Mouse (Mus musculus) WW6 (cell line): Measurements from ENCODE around the gene Ccl7.

Experiments used
- DNase-seq: peaks from one replicate; pipeline ENCODE4 v3.0.0-alpha.2; 2013; ENCODE audit warnings: low read depth, low spot score

Ccl7 gene

DNA sequence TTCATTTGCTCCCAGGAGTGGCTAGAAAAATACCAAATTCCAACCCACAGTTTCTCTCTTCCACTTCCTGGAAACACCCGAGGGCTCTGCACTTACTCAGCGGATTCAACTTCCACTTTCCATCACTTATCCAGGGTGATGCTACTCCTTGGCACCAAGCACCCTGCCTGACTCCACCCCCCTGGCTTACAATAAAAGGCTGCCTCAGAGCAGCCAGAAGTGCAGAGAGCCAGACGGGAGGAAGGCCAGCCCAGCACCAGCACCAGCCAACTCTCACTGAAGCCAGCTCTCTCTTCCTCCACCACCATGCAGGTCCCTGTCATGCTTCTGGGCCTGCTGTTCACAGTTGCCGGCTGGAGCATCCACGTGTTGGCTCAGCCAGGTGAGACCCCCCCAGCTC, 10.2 kb upstream of the Ccl7 start, which contains the start of gene Ccl2:
Gene Ccl2 (plus strand): TSS at position 216 of the 400 bp plus-strand sequence.
- DNase-seq = no peak

DNA sequence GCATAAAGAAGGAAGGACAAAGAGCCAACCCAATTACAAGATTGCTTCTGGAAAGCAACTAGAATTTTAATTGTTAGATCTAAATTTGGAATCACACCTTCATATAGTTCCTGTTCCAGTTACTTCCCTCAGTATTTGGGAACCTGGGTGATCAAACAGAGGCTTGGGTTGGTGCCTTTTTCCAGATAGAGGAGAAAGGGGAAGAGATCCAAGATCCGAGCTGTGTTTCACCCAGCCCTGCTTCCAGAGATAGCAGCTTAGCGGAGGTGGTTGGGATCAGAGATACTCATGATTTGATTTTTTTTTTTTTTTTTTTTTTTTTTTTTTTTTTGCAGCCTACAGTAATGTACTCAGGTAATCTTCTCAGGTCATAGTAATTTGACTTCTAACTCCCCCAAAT, 9.7 kb upstream of the Ccl7 start:
- DNase-seq = no peak

DNA sequence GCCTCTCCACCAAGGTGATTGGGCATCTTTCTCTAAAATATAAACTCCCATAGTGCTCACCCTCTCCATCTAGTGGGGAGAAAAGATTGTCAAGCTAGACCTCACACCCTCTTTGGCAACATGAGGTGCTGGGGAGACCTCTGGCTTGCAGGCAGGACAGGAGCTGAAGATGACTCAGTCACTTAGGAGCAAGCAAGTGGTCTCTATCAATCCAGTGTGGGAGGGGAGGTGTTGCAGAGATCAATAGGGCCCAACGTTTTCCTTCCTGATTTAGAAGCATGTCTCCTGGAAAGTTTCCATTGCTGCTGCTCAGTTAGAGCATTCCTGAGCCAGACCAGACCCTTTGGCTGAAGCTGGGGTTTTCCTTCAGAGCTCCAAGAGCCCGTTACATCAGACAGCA, 7.0 kb upstream of the Ccl7 start, which contains the start of gene Gm17268:
Gene Gm17268 (minus strand): TSS at position 28 of the 400 bp plus-strand sequence.
- DNase-seq = no peak

DNA sequence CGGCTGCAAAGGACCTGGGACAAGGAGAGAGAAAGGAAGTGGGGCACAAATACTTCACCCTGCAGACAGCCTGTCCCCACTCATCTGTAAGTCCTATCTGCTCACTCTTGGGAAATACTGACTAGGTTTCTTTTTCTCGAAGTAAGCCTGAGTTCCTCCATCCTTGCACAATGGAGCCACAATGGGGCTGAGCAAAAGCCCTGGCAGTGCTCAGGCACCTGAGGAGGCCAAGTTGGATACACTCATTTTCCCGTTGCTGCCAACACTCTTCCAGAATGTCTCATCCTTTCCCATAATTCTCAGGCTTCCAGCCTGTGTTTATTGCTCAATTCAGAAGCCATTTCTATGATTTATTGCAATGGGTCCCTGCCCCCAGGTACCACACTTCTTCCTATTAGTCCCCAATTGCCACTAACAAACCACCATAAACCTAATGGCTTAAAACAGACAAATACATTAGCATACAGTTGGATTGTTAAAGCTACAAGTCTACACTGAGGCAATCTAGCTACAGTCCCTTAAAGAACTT, 6.3 kb upstream of the Ccl7 start:
- no peak for DNase-seq

DNA sequence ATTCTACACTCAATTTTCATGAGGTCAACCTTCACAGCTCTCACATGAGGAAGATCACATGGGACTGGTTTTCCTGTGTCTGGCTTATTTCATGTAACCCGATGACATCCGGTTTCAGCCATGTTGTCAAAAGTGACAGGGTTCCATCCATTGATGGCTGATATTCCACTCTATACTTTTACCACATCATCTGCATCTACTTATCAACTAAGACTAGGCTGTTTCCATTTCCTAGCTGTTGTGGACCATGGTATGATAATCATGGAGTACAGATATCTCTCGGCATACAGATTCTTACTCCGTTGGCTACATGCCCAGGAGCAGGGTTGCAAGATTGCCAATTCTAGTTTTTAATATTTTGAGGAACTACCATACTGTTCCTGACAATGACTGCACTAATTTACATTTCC, 3.8 kb upstream of the Ccl7 start:
- DNase-seq = no peak

DNA sequence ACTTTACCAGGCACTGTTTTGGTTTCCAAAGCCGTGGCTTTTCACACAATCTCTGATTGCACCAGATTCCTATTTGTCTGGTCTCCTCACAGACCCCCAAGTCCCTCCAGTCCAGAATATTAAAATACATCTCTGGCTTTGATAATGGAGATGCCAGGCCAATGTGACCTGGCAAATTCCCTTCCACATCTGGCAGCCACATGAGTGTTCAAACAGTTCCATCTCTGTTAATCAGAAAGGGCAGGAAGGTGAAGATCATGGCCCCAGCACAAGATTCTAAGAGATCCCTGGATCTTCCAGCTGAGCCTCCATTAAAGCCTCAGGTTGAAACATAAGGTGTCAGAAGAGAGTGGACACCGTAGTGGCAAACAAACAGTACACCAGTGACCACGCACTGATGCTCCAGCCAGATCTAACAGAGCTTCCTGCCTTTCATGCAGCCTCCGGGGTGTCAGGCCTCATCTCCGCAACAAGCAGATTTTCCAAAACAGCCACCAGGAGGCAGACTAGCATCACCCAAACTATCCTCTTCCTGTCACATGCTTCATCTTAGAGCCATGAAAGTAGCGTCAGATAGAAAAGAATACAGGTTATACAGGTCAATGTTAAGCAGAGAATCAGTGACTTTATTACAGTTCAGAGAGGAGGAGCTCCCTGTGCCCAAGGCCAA, 2.4 kb downstream of the Ccl7 start:
- DNase-seq = peak; percentile 38

DNA sequence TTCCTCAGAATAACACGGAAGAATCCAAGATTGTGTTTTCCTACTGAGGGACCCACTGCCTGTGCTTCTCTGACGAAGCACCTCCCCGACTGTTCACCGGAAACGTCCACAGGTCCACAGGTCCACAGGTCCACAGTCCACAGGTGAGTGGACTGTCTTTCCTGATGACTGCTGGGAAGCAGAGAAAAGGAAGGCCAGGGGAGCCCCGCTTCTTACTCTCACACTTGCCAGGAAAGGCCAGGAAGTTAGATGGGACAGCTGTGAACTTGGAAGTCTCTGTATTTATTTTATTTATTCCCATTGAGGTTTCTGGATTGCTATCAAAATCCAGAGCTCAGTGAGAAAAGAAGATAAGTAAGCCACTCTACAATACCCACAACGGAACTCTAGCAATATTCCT, 8.3 kb downstream of the Ccl7 start:
- DNase-seq = no peak

DNA sequence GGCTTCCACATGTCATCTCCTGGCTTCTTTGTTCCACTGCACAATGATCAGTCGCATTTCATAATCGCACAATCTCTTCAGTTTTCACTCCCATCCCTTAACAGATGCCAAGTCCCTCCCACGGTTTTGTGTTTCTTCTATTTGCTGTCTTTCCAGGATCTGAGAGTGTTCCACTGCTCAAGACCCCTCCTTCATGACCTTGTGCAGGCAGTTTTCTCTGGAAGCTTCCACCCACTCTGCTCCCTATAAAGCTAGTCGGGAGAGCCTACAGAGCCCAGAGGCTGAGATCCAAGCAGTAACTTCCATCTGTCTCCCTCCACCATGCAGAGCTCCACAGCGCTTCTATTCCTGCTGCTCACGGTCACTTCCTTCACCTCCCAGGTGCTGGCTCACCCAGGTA, 12.1 kb downstream of the Ccl7 start, which contains the start of gene Ccl11:
Gene Ccl11 (plus strand): TSS at position 178 of the 400 bp plus-strand sequence.
- no peak for DNase-seq

DNA sequence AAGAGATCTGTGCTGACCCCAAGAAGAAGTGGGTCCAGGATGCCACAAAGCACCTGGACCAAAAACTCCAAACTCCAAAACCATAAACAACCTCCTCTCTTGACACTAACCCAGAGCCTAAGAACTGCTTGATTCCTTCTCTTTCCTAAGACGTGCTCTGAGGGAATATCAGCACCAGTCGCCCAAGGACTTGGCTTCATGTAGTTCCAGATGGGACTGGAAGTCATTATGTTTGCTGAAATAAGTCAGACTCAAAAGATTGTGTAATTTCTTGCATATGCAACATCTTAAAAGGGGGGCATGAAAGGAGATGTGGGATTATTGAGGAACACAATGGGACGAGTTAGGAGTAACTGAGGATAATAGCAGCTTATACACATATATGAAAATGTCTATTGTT, 16.7 kb downstream of the Ccl7 start:
- no peak for DNase-seq

DNA sequence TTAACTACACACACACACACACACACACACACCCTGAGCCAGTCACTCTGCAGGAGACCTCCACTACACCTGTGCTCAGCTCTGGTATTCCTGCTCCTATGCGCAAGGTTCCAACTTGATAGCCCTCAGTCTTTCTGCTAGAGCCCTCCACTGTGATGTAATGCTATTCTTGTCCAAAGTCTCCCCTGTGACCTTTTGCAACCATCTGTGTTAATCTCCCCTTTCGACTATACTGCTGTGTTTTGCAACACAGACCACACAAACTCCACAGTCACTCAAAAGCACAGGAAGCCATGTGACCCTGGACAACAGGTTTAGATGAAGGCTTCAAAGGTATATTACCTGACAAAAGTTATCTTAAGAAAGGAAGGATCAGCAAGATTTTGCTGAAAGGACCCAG, 17.9 kb downstream of the Ccl7 start:
- DNase-seq = no peak

DNA sequence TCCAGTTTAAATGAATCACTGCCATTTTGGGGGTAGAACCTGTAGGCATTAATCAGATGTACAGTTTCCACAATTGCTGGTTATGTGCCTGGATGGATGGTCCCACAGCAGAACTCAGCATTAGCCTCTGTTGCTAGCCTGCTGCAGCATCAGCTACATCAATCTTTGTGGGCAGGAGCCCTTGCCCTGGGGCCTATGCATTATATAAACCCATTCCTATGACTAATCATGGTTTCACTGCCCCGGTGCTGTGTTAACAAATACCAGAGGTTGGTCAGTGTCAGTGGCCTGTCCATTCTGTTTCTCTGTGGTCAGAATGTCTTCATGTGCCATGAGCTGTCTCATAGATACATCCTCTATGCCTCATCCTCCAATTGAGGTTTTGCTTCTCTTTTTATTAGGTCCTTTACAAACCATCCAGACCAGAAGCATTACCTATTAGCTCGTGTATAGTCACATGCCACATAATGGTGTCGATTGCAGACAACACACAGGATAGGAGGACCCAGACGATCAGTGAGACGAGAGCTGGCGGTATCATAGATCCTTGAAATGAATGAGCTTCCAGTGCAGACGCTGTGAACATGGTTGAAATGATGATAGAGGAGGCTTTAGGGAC, 21.6 kb downstream of the Ccl7 start:
- DNase-seq = no peak

DNA sequence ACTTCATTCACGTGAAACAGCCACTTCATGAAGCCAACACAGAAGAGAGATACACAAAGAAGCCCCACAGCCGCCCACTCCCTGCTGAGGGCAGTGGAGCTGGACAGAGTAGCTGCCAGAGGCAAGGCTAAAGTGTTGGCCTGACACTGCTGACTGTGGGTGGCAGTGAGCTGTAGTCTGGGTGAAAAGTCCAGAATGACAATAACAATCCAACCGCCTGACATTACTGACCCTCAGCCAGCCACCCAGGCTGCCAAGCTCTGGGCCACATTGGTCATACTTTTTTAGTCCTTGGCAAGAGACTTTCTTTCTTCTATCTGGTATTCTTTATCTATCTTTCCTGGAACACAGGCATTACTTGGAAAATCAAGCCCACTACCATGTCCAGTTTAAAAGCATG, 25.6 kb downstream of the Ccl7 start:
- no peak for DNase-seq

DNA sequence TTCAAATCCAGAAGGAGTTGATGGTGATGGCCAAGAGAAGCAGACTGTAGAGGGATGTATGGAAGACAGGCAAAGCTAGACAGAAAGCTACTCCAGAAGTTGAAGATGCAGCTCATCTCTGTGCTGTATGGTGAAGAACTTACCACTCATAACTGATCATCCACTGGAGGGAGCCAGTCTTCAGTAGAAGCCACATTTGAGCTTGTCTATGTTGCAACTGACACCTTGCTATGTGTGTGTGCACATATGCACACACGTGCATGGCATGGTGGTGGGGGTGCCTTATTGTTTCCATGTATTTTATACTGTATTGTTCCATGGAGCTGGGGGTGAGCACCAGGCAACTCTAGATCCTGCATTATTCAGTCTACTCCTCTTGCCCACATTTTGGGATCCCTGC, 26.9 kb downstream of the Ccl7 start:
- no peak for DNase-seq

DNA sequence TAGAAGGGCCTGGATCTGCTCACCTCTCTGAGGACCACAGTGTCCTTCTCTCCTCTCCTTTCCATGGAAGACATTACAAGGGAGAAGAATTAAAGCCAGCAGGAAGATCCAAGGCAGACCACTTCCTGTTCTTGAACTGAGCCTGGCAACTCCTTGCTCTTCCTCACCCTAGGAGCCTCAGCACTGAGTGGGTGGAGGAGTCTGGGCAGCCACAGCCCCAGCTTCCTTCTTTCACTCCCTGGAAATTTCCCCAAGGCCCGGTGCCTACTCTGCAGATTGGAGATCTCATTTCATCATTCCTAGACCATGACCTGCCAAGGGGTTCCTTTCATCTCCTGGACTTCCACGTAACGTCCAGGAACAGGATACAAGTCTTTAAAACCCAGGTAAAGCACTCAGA, 27.5 kb downstream of the Ccl7 start:
- no peak for DNase-seq

DNA sequence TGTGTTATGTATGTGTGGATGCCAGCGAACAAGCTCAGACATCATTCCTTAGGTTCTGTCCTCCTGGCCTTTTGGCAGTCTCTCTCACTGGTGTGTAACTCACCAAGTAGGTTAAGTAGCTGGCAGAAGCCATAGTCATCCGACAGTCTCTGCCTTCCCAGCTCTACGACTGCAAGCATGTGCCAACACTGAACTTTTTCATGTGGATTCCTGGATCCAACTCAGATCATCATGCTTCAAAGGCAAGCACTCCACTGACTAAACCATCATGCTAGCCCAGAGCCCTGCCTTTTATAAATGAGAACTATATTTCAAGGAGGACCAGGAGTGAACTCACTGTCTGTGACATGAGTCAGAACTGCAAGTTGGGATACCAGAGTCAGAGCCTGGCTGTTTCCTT, 28.2 kb downstream of the Ccl7 start:
- no peak for DNase-seq

DNA sequence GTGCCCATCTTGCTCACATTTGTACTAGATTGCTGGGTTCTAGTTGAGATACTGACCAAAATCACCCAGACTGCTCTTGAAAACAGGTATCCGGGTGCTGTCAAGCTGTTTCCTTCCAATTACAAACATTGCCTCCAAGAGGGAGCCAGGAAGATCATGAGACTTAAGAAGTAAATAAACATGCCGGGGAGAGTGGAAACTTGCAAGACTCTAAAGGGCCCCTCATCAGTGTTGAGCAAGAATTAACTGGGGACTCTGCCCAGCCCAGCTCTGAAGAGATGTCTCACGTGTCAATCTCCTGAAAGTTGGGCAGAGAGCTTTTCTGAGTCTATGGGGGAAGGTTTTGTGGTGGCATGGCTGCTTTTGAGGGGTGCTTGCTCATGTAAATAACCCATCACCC, 31.5 kb downstream of the Ccl7 start:
- no peak for DNase-seq

DNA sequence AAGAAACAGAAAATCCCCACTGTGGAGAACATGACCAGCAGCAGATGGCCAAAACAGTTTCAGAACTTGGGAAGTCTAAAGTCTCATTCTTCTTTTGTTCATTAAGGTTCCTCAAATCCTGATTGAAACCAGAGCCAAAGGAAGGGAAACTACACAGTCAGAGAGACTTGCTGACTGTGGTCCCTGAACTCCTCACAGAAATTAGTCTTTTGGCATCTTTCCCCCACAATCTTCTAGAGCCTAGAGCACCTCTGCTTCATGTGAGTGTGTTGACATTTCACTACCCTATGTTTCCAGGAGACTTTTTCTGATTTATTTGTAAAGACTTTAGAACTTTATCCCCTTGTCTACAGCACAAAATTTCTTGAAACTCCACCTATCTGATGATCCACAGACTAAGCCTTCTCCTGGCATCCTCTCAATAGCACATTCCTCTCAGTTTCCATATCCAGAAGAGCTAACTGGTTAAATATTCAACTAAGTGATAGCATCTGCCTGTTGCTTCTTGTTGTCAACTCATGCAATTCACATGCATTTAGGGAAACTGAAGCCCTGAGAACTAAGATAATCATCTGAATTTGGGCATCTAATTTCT, 32.7 kb downstream of the Ccl7 start:
- no peak for DNase-seq

DNA sequence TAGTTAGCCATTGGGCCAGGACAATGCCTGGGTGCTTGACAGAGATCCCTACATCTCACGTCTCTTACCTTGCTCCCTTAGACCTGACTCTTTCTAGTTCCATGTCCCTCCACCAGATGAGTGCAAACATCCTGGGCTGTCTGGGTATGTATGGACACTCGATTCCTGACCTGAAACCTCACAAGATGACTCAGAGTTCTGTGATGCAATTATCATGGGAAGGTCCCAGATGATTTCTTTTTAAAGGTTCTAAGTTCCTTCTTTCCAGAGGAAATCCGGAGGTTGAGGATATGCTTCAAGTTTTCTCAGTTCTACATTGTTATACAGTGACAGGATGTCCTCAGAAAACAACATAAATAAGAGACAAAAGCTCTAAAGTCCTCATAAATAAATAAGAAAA, 35.4 kb downstream of the Ccl7 start:
- no peak for DNase-seq

DNA sequence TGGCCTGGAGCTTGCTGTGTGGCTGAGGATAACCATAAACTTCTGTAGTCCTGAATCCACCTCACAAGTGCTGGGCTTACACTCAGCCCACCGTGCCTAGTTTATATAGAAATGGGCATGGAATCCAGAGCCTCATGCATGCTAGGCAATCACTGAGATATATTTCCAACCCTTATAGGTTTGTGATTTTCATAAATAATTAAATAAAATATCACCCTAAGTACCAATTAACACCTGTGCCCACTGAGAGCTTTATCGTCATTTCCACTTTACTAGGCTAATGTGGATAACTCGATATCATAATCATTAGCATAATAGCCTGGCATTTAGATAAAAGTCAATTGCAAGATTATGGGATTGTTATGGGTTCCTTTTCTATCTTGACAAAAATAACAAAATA, 38.8 kb downstream of the Ccl7 start:
- no peak for DNase-seq
